In genomic region chr3:118537676-118538075, GRCm38 (mm10) we compare ENCODE assay signal across 23 mouse cellular contexts. TPM values are rescaled to one million over a fixed set of nuclear protein-coding genes. Genes with fewer than 3 reads are reported as not detected.
DNase-seq lines count a peak whose midpoint lies in the region; ATAC-seq and TF ChIP-seq lines count a peak whose summit lies in the region.
"Had no signal": no experiment of that assay in that cellular context is flagged by ENCODE, and none has a peak within 500 bp of the region (broad histone marks: within the 10 kb centered on the region; RNA-seq: fewer than 3 reads in every experiment).

No protein-coding gene starts in this region.

- intact Hi-C loops in gastrocnemius, postnatal 14 days (cut with DNase I; ENCODE audit: low total_unique reads): no loop called here

- no peaks in the 10 kb centered on the region for H3K9me3 ChIP-seq in forebrain, embryonic 11.5 days (ENCODE audit: control insufficient read depth, low read length)
- H3K9me3 ChIP-seq in forebrain, embryonic 10.5 days: no peaks in the 10 kb centered on the region
- H3K9me3 ChIP-seq in forebrain, embryonic 13.5 days (replicated peaks): no peaks in the 10 kb centered on the region
- no peaks in the 10 kb centered on the region for H3K9me3 ChIP-seq in intestine, postnatal 0 days (ENCODE audit: control insufficient read depth)
- H3K9me3 ChIP-seq: heart, embryonic 13.5 days; limb, embryonic 13.5 days; lung, embryonic 15.5 days; midbrain, embryonic 12.5 days had no signal

- no peak overlapping the region for H3K27ac ChIP-seq in forebrain, embryonic 11.5 days (ENCODE audit: low read depth, low read length)
- no peak overlapping the region for H3K27ac ChIP-seq in forebrain, embryonic 10.5 days
- H3K27ac ChIP-seq in forebrain, embryonic 13.5 days: no peak overlapping the region
- H3K27ac ChIP-seq in intestine, postnatal 0 days (ENCODE audit: low read depth, low read length): no peak overlapping the region
- H3K27ac ChIP-seq: heart, embryonic 13.5 days; limb, embryonic 13.5 days; lung, embryonic 15.5 days; midbrain, embryonic 12.5 days had no signal

- H3K9ac ChIP-seq in forebrain, embryonic 11.5 days (ENCODE audit: low read length): no peak overlapping the region
- H3K9ac ChIP-seq in forebrain, embryonic 13.5 days: no peak overlapping the region
- H3K9ac ChIP-seq in intestine, postnatal 0 days (ENCODE audit: low read depth, low read length): no peak overlapping the region
- H3K9ac ChIP-seq: heart, embryonic 13.5 days; limb, embryonic 13.5 days; lung, embryonic 15.5 days; midbrain, embryonic 12.5 days had no signal

- TF ChIP-seq CTCF in intestine, postnatal 0 days (IDR thresholded peaks at IDR 0.05; ENCODE audit: low read depth): no peak

- no peak overlapping the region for H3K4me3 ChIP-seq in forebrain, embryonic 11.5 days (ENCODE audit: low read depth, low read length)
- H3K4me3 ChIP-seq in forebrain, embryonic 10.5 days: no peak overlapping the region
- H3K4me3 ChIP-seq in forebrain, embryonic 13.5 days: no peak overlapping the region
- no peak overlapping the region for H3K4me3 ChIP-seq in intestine, postnatal 0 days (ENCODE audit: low read depth, low read length)
- H3K4me3 ChIP-seq: heart, embryonic 13.5 days; limb, embryonic 13.5 days; lung, embryonic 15.5 days; midbrain, embryonic 12.5 days had no signal

- H3K4me2 ChIP-seq in forebrain, embryonic 11.5 days (ENCODE audit: low read depth, low read length, severe bottlenecking): no peak overlapping the region
- H3K4me2 ChIP-seq in forebrain, embryonic 13.5 days: no peak overlapping the region
- H3K4me2 ChIP-seq in intestine, postnatal 0 days (replicated peaks; ENCODE audit: low read depth): no peak overlapping the region
- H3K4me2 ChIP-seq: heart, embryonic 13.5 days; limb, embryonic 13.5 days; liver, embryonic 11.5 days; lung, embryonic 15.5 days; midbrain, embryonic 12.5 days had no signal

- no peak for DNase-seq in forebrain, embryonic 11.5 days (ENCODE audit: low spot score)
- no peak for DNase-seq in forebrain, embryonic 10.5 days (ENCODE audit: extremely low spot score, low spot score)
- DNase-seq in right cerebral cortex, postnatal 10 days (ENCODE audit: low spot score in 2 of 2): peak; percentile 50 to 53
- no peak for DNase-seq in right cerebral cortex, postnatal 25 days
- DNase-seq in gastrocnemius, postnatal 14 days: no peak
- DNase-seq: adrenal gland, postnatal 14 days; cerebellum, adult 11-12 months; heart, postnatal 10 days; kidney, adult 2 months; kidney, postnatal 10 days; layer of hippocampus, adult 9-11 months; thymus, postnatal 4 days had no signal

- peak; percentile 38; the same call in 1 of the 2 replicates for ATAC-seq in forebrain, embryonic 11.5 days (replicated peaks; ENCODE audit: low FRiP score)
- peak; percentile 44; the same call in 1 of the 2 replicates for ATAC-seq in forebrain, embryonic 13.5 days
- ATAC-seq in intestine, postnatal 0 days: no peak
- ATAC-seq: hindbrain, embryonic 16.5 days had no signal

- no peaks in the 10 kb centered on the region for H3K36me3 ChIP-seq in forebrain, embryonic 11.5 days (ENCODE audit: control insufficient read depth, insufficient read depth, low read length)
- H3K36me3 ChIP-seq in forebrain, embryonic 10.5 days (replicated peaks): no peaks in the 10 kb centered on the region
- H3K36me3 ChIP-seq in forebrain, embryonic 13.5 days (ENCODE audit: poor library complexity, severe bottlenecking): no peaks in the 10 kb centered on the region
- no peaks in the 10 kb centered on the region for H3K36me3 ChIP-seq in intestine, postnatal 0 days (ENCODE audit: control insufficient read depth, insufficient read depth)
- H3K36me3 ChIP-seq: heart, embryonic 13.5 days; limb, embryonic 13.5 days; lung, embryonic 15.5 days; midbrain, embryonic 12.5 days had no signal

- H3K4me1 ChIP-seq in forebrain, embryonic 11.5 days (replicated peaks; ENCODE audit: control insufficient read depth, insufficient read depth, low read length): no peaks in the 10 kb centered on the region
- peaks cover 5% of the 10 kb centered on the region for H3K4me1 ChIP-seq in forebrain, embryonic 10.5 days
- H3K4me1 ChIP-seq in forebrain, embryonic 13.5 days: 0 out of 2 replicates have a peak, but pooled peaks cover 4% of the 10 kb centered on the region
- H3K4me1 ChIP-seq in intestine, postnatal 0 days (replicated peaks; ENCODE audit: control insufficient read depth, insufficient read depth, low read length): no peaks in the 10 kb centered on the region
- H3K4me1 ChIP-seq: heart, embryonic 13.5 days; limb, embryonic 13.5 days; lung, embryonic 15.5 days; midbrain, embryonic 12.5 days had no signal

- WGBS in forebrain, embryonic 11.5 days: 26% methylated on average over 2 of the region's 2 CpGs
- WGBS in forebrain, embryonic 10.5 days: 48% methylated on average over 2 of the region's 2 CpGs
- WGBS in forebrain, embryonic 13.5 days: 18% methylated on average over 2 of the region's 2 CpGs
- WGBS in intestine, postnatal 0 days: 59% methylated on average over 2 of the region's 2 CpGs

- no peaks in the 10 kb centered on the region for H3K27me3 ChIP-seq in forebrain, embryonic 11.5 days (ENCODE audit: control insufficient read depth, insufficient read depth, low read length)
- H3K27me3 ChIP-seq in forebrain, embryonic 10.5 days (ENCODE audit: poor library complexity, severe bottlenecking): no peaks in the 10 kb centered on the region
- no peaks in the 10 kb centered on the region for H3K27me3 ChIP-seq in forebrain, embryonic 13.5 days
- no peaks in the 10 kb centered on the region for H3K27me3 ChIP-seq in intestine, postnatal 0 days (replicated peaks; ENCODE audit: control insufficient read depth, insufficient read depth, low read length)
- H3K27me3 ChIP-seq: heart, embryonic 13.5 days; limb, embryonic 13.5 days; lung, embryonic 15.5 days; midbrain, embryonic 12.5 days had no signal

RNA-seq across cellular contexts. Expression of gene Dpyd, which starts 24.3 kb away (rescaled TPM):
- 4.4 and 6.7 TPM in 2 replicates for polyA plus RNA-seq in forebrain, embryonic 11.5 days (2014; fragmentation: Nextera tagmentation; extraction: Ambion mirVana)
- 4.5 and 5.8 TPM in 2 replicates for polyA plus RNA-seq in forebrain, embryonic 10.5 days (2016; fragmentation: Nextera tagmentation; extraction: Ambion mirVana)
- polyA plus RNA-seq in forebrain, embryonic 13.5 days (2015; fragmentation: Nextera tagmentation; extraction: Ambion mirVana): 5.7 and 6.6 TPM in 2 replicates
- 39.7 and 49.9 TPM in 2 replicates for polyA plus RNA-seq in intestine, postnatal 0 days (2015; fragmentation: Nextera tagmentation; extraction: Ambion mirVana)
- total RNA-seq in gastrocnemius, postnatal 14 days (2021): 1 to 10 TPM in 1 of 2 experiments, under 1 TPM in 1; 0.86 to 1.2 TPM
- total RNA-seq: hematopoietic stem cell, adult 5-6 weeks; megakaryocyte progenitor cell, adult 5-6 weeks; monocyte, adult 5-6 weeks had no signal

Comparison
In these comparisons a context has a peak if more than half of its experiments do, and no peak if none do; other contexts are left out.
1. DNase-seq: peak in right cerebral cortex, postnatal 10 days (2 of 2); none in forebrain, embryonic 11.5 days (single experiment), forebrain, embryonic 10.5 days (single experiment), right cerebral cortex, postnatal 25 days (single experiment) and gastrocnemius, postnatal 14 days (single experiment).